Mouse (Mus musculus) erythroblast, embryonic 14.5 days (primary cell): ENCODE data around the gene Fn3krp.

Source experiments
- GATA1 ChIP-seq: IDR thresholded peaks from 2 replicates; pipeline ENCODE4 v1.6.1; 2012; ENCODE audit warnings: low read length, inconsistent platforms, mixed read lengths
- TAL1 ChIP-seq: IDR thresholded peaks from 3 replicates; pipeline ENCODE4 v1.6.1; 2012; ENCODE audit warnings: low read length, inconsistent platforms, mixed read lengths

- TF ChIP-seq TAL1 (no peak), GATA1 (no peak)
Observed at GRCm38 (mm10) chr11:121474831-121475230, 53.6 kb downstream of the Fn3krp start.
